Mouse (Mus musculus) heart, postnatal 0 days (tissue): Measurements from ENCODE around the gene Icam5.

Experiments used
- CTCF ChIP-seq: IDR thresholded peaks from 2 replicates; pipeline ENCODE4 v1.5.1; 2016; ENCODE audit warnings: antibody characterized with exemption, control low read depth, low read depth
- EP300 ChIP-seq: IDR thresholded peaks from 2 replicates; pipeline ENCODE4 v1.6.1; 2016; ENCODE audit warnings: antibody characterized with exemption, low read depth

DNA sequence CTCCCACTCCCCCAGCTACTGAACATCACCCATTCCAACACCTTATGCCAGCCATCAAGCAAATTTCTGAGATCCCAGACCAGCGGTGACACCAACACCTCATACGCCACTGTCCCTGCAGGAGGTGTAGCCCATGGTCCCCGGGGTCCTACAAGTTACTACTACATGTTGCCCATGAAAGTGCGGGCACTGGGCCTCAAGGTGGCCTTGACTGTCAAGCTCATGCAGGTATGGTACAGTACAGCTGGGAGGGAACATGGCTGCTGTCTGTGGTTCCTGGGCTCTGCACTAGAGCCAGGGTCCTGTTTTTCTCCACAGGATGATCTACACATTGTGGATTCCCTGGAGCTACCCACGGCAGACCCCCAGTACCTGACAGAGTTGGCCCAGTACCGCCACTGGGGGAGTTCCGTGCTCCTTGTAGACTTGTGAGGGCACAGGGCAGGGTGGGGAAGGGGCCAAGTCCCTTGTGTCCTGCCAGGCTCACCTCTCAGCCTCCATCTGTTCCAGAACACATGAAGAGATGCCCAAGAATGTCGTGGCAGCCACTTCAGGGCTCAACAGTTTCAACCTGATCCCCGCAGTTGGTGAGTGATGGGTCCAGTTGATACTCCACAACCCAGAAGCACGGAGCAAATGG, 24.4 kb upstream of the Icam5 start:
- TF ChIP-seq CTCF, result no peak
- no peak for TF ChIP-seq EP300
